Mouse (Mus musculus) heart, embryonic 12.5 days (tissue): ENCODE measurements around the gene Acbd6. TPM values are rescaled to one million over a fixed set of nuclear protein-coding genes. Genes with fewer than 3 reads are reported as not detected.

ENCODE experiments used
- ATAC-seq: fragments of 200-750 bp; cut with Nextera tagmentation; 2 replicates; pipeline ENCODE4 v1.8.0; 2017; ENCODE audit warnings: moderate TSS enrichment, moderate library complexity; ENCODE audit not compliant: insufficient number of reproducible peaks, low FRiP score
- H3K27ac ChIP-seq: fragments of 300-500 bp; sonication (generic); 2 replicates; pipeline ENCODE4 v1.5.1; 2016; ENCODE audit warnings: mild to moderate bottlenecking, moderate library complexity; ENCODE audit not compliant: poor library complexity, severe bottlenecking
- H3K27me3 ChIP-seq: fragments of 300-500 bp; sonication (generic); replicated peaks from 2 replicates; pipeline ENCODE4 v1.6.1; 2016; ENCODE audit warnings: mild to moderate bottlenecking, moderate library complexity
- H3K36me3 ChIP-seq: fragments of 300-500 bp; sonication (generic); 2 replicates; pipeline ENCODE4 v1.6.1; 2016; ENCODE audit warnings: mild to moderate bottlenecking, moderate library complexity
- H3K4me1 ChIP-seq: fragments of 300-500 bp; sonication (generic); replicated peaks from 2 replicates; pipeline ENCODE4 v1.6.1; 2016; ENCODE audit warnings: mild to moderate bottlenecking
- H3K4me2 ChIP-seq: fragments of 300-500 bp; sonication (generic); 2 replicates; pipeline ENCODE4 v1.6.1; 2016; ENCODE audit warnings: mild to moderate bottlenecking, moderate library complexity
- H3K4me3 ChIP-seq: fragments of 300-500 bp; sonication (generic); 2 replicates; pipeline ENCODE4 v1.5.1; 2016; ENCODE audit warnings: mild to moderate bottlenecking
- H3K9ac ChIP-seq: fragments of 300-500 bp; sonication (generic); 2 replicates; pipeline ENCODE4 v1.6.1; 2016; ENCODE audit warnings: mild to moderate bottlenecking, moderate library complexity
- H3K9me3 ChIP-seq: fragments of 300-500 bp; sonication (generic); replicated peaks from 2 replicates; pipeline ENCODE4 v1.6.1; 2016; ENCODE audit warnings: mild to moderate bottlenecking, moderate library complexity
- WGBS: fragments of 180-500 bp; shearing (Covaris S2); methylation state at CpG from one replicate; pipeline ENCODE4 v1.1.7; 2016; 5-methylcytosine and 5-hydroxymethylcytosine counted together
- polyA plus RNA-seq: library from polyadenylated mRNA; unstranded; fragments of >200 nt; fragmentation: Nextera tagmentation; extraction: Ambion mirVana; gene quantifications from 2 replicates; pipeline ENCODE4 v1.2.1, GENCODE M21; 2016

Gene Acbd6
- 69.7 and 71.7 TPM in 2 replicates for polyA plus RNA-seq

DNA sequence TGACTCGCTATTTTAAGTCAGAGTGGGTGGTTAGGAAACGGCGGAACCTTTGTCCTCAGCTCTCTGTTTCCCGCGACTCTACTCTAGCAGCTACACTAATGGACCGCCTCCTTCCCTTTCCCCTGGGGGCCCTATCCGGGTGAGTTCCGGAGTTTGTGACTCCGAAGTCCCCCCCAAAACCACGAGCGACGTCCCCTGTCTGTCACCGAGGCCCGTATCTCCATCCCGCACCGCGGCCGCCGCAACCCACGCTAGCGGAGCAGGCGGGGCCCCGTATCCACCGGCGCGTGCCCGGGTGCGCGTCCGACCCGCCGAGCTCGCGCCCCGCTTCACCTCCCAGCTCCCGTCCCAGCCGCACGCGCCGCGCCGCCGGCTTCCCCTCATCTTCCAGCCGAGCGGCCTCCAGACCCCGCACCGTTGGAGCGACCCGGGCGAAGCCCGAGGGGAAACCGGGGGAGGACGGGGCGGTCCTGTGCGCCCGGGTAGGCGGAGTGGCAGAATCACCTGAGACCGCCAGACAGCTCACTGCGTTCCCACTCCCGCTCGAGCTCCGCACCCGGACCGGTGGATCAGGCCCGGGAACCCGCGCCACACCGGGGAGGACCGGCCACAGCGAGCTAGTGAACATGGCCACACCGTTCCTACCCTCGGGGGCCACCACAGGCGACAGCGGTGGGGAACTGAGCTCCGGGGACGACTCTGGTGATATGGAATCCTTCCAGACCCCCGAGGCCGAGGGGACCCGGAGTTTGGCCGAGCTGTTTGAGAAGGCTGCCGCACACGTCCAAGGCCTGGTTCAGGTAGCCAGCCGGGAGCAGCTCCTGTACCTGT is at the start of gene Acbd6:
Acbd6 (plus strand) TSS at position 109 of the 831 bp plus-strand sequence.
- Histone ChIP-seq H3K9me3 (no peaks in the 10 kb centered on the region), H3K27me3 (no peaks in the 10 kb centered on the region), H3K27ac (peak within 1 kb of the TSS; percentile 74), H3K36me3 (no peaks in the 10 kb centered on the region), H3K9ac (peak within 1 kb of the TSS; percentile 92), H3K4me3 (peak within 1 kb of the TSS; percentile 90), H3K4me2 (peak within 1 kb of the TSS; percentile 99), H3K4me1 (peaks cover 14% of the 10 kb centered on the region)
- WGBS, result under 1% methylated on average over 83 of the region's 83 CpGs
- ATAC-seq, result peak; percentile 86

DNA sequence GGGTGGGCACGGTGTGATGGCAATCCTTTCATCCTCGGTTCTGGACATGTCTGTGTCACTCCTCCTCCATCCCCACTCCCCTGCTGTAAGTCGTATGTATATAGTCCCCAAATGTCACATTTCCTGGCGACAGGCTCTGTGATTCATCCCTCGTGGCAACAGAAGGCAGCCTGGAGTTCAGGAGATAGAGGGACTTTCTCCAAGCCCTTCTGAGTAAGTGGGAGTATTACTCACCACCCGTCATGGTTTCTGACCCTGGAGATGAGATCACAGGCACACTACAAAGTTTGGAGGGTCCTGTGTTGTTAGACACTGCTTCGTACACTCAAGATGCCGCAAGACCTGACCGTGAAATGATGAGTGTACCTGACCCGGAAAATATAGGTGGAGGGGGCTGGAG is 47.7 kb upstream of the Acbd6 start:
- H3K27ac ChIP-seq, result no peak overlapping the region
- no peaks in the 10 kb centered on the region; the same call in 1 of the 2 replicates for H3K9me3 ChIP-seq
- 0 out of 2 replicates have a peak, but pooled peaks cover 3% of the 10 kb centered on the region for H3K27me3 ChIP-seq
- no peak overlapping the region for H3K4me3 ChIP-seq
- no peaks in the 10 kb centered on the region for H3K36me3 ChIP-seq
- no peak overlapping the region for H3K9ac ChIP-seq
- ATAC-seq, result no peak
- H3K4me2 ChIP-seq, result no peak overlapping the region
- peaks cover 7% of the 10 kb centered on the region for H3K4me1 ChIP-seq
- 51% methylated on average over 10 of the region's 10 CpGs for WGBS

DNA sequence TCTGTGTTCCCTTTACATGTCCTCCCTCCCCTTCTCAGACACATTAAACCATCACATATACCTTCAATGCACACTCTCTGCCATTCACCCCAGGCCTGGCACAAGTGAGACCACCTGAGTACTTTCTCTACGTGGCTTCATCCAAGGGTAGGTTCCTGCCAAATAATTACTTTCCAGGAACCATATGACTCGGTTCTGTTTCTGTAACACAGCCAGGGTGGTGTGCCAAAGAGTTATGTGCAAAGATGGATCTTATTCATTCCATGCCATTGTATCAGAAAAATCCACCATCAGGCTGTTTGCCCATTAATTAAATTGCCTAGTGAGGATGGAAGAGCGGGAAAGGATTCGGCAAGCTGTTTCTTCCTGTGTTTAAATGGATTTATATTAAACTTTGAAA is 42.1 kb upstream of the Acbd6 start:
- H3K4me1 ChIP-seq, result no peaks in the 10 kb centered on the region
- no peak overlapping the region for H3K9ac ChIP-seq
- no peaks in the 10 kb centered on the region for H3K36me3 ChIP-seq
- no peaks in the 10 kb centered on the region for H3K27me3 ChIP-seq
- no peak overlapping the region for H3K4me2 ChIP-seq
- H3K9me3 ChIP-seq, result peaks cover 10% of the 10 kb centered on the region
- no peak for ATAC-seq
- no peak overlapping the region for H3K4me3 ChIP-seq
- 89% methylated on average over 4 of the region's 4 CpGs for WGBS
- no peak overlapping the region for H3K27ac ChIP-seq

DNA sequence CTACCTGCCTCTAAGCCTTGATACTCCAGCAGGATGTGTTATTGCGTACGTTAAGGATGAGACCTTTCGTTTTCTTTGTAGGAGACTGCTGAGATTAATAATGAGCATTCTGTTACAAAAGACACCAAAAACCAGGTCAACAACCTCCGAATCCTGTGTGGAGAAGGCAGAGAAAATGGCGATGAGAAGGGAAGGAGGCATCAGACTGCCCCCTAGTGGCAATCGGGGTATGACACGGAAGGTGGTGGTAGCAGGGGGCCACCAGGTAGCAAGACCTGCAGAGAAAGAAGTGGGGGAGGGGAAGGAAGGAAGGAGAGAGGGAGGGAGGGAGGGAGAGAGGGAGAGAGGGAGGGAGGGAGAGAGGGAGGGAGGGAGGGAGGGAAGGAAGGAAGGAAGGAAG is 41.3 kb upstream of the Acbd6 start:
- H3K4me3 ChIP-seq, result no peak overlapping the region
- H3K4me2 ChIP-seq, result no peak overlapping the region
- H3K27ac ChIP-seq, result no peak overlapping the region
- H3K36me3 ChIP-seq, result no peaks in the 10 kb centered on the region
- H3K9ac ChIP-seq, result no peak overlapping the region
- H3K4me1 ChIP-seq, result peaks cover 6% of the 10 kb centered on the region
- peaks cover 10% of the 10 kb centered on the region for H3K9me3 ChIP-seq
- H3K27me3 ChIP-seq, result no peaks in the 10 kb centered on the region
- 44% methylated on average over 7 of the region's 7 CpGs for WGBS
- no peak for ATAC-seq

DNA sequence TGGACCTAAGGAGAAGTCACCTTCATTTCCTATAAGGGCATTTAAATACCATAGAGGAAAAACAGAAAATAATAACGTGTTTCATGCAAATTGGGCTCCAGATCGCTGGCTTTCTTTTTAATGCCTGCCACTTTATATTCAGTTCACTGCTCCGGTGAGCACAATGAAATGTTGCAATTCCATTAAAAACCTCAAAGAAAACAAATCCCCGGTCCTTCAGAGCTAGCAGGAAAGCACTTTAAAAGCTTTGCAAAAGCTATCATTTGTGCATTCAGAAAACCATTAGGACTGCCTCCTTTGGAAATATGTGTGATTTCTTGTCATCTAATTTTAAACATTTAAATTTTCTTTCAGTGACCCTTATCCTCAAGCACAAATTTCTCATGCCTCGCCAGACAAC is 40.9 kb upstream of the Acbd6 start:
- Histone ChIP-seq H3K27ac (no peak overlapping the region), H3K4me2 (no peak overlapping the region), H3K4me1 (peaks cover 7% of the 10 kb centered on the region), H3K27me3 (no peaks in the 10 kb centered on the region), H3K9ac (no peak overlapping the region), H3K4me3 (no peak overlapping the region), H3K36me3 (no peaks in the 10 kb centered on the region), H3K9me3 (peaks cover 10% of the 10 kb centered on the region)
- 70% methylated on average over 5 of the region's 5 CpGs for WGBS
- ATAC-seq, result no peak

DNA sequence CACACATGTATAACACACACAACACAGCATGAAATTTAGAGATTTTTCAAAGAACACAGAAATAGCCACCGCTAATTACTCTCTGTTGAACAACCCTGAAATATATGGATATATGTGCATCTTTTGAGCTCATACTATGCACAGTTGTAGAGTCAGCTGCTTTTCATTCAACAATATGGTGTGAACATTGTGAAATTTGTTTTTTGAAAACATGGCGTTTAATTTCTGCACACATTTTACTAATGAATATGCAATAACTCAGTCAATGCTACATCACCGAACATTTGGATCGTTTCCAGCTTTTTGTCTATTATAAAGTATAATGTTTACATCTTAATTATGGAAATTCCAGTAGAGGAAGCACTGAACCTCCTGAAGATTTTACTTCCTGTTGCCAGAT is 37.6 kb upstream of the Acbd6 start:
- H3K36me3 ChIP-seq, result no peaks in the 10 kb centered on the region
- H3K9me3 ChIP-seq, result peaks cover 10% of the 10 kb centered on the region
- no peak for ATAC-seq
- no peaks in the 10 kb centered on the region for H3K27me3 ChIP-seq
- H3K4me3 ChIP-seq, result no peak overlapping the region
- peaks cover 7% of the 10 kb centered on the region for H3K4me1 ChIP-seq
- 88% methylated on average over 4 of the region's 4 CpGs for WGBS
- no peak overlapping the region for H3K27ac ChIP-seq
- H3K4me2 ChIP-seq, result no peak overlapping the region
- no peak overlapping the region for H3K9ac ChIP-seq

DNA sequence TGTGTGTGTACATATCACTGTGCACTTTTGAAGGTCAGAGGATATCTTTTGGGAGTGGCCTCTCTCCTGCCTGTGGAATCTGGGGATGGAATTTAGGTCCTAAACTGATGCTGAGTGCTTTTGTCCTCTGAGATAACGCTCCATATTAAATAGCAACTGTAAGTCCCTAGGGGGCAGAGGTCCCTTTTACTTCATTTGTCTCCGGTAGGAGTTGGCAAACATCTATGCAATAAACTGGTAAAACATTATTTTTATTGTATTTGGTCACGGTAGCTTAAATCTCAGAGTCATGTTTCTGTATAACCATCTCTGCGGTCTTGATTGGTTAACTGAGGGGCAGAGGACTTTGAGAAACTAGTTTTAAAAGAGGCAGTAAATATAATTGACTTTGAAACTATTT is 35.4 kb upstream of the Acbd6 start:
- 80% methylated on average over 4 of the region's 4 CpGs for WGBS

DNA sequence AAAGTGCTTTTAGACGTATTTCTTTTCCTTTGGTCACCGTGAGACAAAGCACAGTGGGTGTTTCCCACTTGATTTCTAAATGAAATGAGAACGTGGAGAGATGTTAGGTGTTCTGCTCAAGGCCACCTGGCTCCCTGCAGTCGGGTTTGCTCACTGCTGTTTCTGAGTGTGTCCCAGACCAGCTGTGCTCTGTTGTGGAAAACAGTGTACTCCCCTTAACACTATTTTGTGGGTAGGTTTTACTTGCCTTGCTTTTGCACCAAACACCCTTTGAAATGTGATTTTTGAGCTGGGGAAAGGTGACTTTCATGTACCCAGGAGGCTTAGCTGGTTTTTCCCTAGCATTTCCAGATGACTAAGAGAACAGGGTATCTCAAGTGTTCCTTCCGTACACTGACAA is 31.7 kb upstream of the Acbd6 start:
- 50% methylated on average over 5 of the region's 5 CpGs for WGBS
- no peak overlapping the region for H3K4me3 ChIP-seq
- 0 out of 2 replicates have a peak overlapping the region, but pooled peaks have one; percentile 29 for H3K9ac ChIP-seq
- 0 out of 2 replicates have a peak overlapping the region, but pooled peaks have one; percentile 6 for H3K27ac ChIP-seq
- 0 out of 2 replicates have a peak, but pooled peaks cover 3% of the 10 kb centered on the region for H3K9me3 ChIP-seq
- no peaks in the 10 kb centered on the region for H3K36me3 ChIP-seq
- H3K27me3 ChIP-seq, result no peaks in the 10 kb centered on the region
- H3K4me1 ChIP-seq, result peaks cover 49% of the 10 kb centered on the region
- peak overlapping the region; percentile 10 for H3K4me2 ChIP-seq
- ATAC-seq, result no peak

More for the DNA sequence above, 35.4 kb upstream of the Acbd6 start:
- no peaks in the 10 kb centered on the region for H3K36me3 ChIP-seq
- no peak overlapping the region for H3K27ac ChIP-seq
- no peak overlapping the region for H3K9ac ChIP-seq
- peaks cover 10% of the 10 kb centered on the region for H3K9me3 ChIP-seq
- H3K4me1 ChIP-seq, result peaks cover 19% of the 10 kb centered on the region
- H3K4me3 ChIP-seq, result no peak overlapping the region
- no peak overlapping the region for H3K4me2 ChIP-seq
- H3K27me3 ChIP-seq, result no peaks in the 10 kb centered on the region
- no peak for ATAC-seq

DNA sequence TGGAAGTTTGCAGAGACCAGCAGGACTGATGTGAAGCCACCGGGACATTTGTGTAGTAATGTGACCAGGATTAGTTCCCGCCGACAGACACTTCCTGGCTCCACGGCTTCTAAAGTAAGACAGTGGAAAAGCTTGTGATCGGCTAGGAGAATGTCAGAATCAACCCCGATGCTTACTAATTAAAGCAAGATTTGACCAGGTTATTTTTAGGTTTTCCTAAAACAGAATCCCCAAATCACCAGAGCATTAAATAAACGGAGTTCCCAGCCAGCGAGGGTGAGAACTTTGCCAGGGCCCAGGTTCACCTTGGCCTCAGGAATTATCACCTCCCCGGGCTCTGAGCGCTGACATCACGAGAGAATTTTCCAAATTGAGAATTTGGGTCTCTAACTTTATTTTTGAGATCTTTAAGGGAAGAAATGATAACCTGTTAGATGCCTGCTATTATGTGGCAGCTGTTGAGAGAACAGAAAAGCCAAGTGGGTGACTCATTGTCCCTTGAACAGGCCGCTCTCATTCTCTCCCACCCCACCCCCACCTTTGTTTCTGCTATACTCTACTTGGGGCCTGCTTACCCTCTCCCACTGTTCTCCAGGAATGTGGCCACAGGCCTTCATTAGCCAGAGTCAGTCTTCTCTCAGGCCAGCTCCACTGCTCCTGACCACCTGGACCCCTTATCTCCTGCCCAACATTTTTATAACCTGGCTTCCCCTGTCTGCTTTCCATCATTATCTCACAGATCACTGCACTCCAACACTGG is 30.7 kb upstream of the Acbd6 start:
- Histone ChIP-seq H3K4me3 (peak overlapping the region; percentile 3; the same call in 1 of the 2 replicates), H3K9ac (no peak overlapping the region), H3K4me1 (peaks cover 44% of the 10 kb centered on the region), H3K27me3 (no peaks in the 10 kb centered on the region), H3K9me3 (0 out of 2 replicates have a peak, but pooled peaks cover 3% of the 10 kb centered on the region), H3K4me2 (peak overlapping the region; percentile 57), H3K36me3 (no peaks in the 10 kb centered on the region), H3K27ac (peak overlapping the region; percentile 76)
- no peak for ATAC-seq
- 13% methylated on average over 12 of the region's 12 CpGs for WGBS

DNA sequence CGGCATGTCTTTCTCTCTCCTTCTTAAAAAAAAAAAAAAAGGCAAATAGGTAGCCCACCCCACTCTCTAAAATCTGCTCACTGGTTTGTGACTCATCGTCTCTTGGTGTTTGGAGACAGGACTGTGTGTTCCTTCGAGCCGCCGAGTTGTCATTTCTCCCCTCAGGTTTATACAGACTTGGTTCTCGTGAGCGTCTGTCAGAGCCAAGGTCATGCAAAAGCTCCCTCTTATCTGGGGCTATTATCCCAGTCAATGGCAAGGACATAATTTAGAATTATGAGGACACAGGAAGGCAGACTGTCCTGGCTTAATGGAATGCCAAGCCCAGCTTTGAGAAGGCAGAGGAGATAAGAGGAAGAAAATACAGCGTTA is 30.1 kb upstream of the Acbd6 start:
- peaks cover 44% of the 10 kb centered on the region for H3K4me1 ChIP-seq
- H3K4me2 ChIP-seq, result peak overlapping the region; percentile 57
- no peaks in the 10 kb centered on the region for H3K36me3 ChIP-seq
- 6% methylated on average over 8 of the region's 8 CpGs for WGBS
- H3K4me3 ChIP-seq, result no peak overlapping the region
- ATAC-seq, result no peak
- peak overlapping the region; percentile 76 for H3K27ac ChIP-seq
- no peaks in the 10 kb centered on the region for H3K27me3 ChIP-seq
- peak overlapping the region; percentile 26; the same call in 1 of the 2 replicates for H3K9ac ChIP-seq
- 0 out of 2 replicates have a peak, but pooled peaks cover 3% of the 10 kb centered on the region for H3K9me3 ChIP-seq
